Mouse (Mus musculus) ovary, postnatal 14 days (tissue): ENCODE results near the gene Erbb2.

ENCODE experiments used
- DNase-seq: peaks from one replicate; pipeline ENCODE4 v3.0.0; 2022; ENCODE audit warnings: low spot score

The Erbb2 gene

DNA sequence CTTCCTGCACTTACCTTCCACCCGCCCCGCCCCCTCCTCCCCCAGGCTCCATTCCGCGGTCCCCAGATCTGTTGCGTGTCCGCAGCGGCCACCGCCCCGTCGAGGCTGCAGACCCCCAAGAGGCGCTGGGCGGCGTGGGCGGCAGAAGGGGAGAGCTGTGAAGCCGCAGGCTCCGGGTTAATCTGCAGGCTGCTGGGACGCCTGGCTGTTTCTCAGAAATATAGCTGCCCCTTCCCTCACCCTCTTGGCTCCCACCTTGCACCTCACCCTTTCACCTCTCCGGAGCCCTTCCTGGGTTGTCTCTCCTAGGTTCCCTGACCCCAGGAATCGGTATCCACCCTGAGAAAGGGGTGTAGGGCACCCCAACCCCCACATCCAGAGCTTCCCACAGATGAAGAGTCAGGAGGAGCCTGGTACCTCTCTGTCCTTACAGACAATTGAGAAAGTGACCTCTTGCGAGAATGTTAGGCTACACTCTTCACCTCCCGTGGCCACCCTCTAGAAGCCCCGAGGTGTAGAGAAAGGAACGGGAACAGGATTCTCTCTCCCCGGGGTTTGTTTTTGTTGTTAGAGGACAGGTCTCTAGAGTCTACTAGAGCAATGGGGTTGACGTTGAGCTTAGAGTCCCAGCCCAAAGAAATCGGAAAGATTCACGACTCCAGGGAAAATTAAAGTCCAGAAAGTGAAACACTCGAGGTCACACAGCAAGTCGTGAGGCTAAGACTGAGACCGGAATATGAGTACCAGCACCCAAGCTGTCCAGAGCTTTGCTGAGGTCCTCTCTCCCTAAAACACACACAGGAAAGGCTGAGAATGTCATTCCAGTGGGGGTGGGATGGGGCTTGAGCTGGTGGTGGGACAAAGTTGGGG lies 46.1 kb downstream of the Erbb2 start:
- no peak for DNase-seq

GRCm38 (mm10) chr11:98459071-98459741 lies 46.9 kb downstream of the Erbb2 start:
- no peak for DNase-seq

DNA sequence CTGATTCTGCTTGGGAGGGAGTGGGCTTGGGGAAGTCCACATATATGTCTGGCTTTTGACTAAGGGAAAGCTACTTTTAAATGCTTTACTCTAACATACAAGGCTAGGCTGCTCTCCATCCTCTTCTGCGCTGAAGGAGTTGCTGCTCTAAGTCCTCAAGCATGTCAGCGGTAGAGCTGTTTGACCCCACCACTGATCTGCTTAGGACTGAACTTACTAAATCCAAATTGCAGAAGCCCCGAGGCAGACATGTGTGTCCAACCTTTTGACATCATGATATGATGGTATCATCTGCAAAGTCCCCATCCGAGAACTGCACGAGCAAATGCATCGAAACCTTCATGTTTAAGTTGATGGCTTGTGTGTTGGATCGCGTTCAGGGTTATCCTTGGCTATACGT lies 47.6 kb downstream of the Erbb2 start:
- DNase-seq, result no peak

DNA sequence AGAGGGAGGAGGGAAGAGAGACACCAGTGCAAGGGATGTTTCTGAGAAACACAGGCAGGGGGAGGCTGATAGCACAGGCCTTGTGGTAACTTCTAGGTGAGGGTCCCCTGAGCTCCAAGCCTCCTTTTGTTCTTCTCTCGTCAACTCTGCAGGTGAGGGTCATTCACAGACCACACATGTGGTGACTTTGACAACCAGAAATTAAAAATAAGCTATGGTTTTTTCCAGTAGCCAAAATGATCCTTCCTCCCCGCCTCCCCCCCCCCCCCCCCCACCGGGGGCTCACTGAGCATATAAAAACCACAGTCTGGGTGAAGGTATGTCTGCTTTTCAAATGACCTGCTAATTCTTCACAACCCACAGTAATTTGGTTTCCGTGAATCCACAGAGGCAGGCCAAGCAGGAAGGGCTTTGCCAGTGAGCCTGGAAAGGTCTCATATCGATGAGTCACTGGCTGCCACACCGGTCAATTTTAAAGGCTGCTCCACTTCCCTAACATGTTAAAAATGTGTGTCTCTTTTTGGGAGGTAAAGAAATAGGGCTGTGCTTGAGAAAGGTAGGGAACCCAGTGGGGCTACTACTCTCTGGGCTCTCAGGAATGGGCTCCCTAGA lies 48.9 kb downstream of the Erbb2 start:
- no peak for DNase-seq

- DNase-seq, result no peak
These were observed 50.0 kb downstream of the Erbb2 start for GRCm38 (mm10) chr11:98462255-98462654.

GRCm38 (mm10) chr11:98463911-98464310 lies 51.6 kb downstream of the Erbb2 start:
- DNase-seq, result no peak

GRCm38 (mm10) chr11:98464516-98464915 lies 52.2 kb downstream of the Erbb2 start:
- DNase-seq, result no peak

DNA sequence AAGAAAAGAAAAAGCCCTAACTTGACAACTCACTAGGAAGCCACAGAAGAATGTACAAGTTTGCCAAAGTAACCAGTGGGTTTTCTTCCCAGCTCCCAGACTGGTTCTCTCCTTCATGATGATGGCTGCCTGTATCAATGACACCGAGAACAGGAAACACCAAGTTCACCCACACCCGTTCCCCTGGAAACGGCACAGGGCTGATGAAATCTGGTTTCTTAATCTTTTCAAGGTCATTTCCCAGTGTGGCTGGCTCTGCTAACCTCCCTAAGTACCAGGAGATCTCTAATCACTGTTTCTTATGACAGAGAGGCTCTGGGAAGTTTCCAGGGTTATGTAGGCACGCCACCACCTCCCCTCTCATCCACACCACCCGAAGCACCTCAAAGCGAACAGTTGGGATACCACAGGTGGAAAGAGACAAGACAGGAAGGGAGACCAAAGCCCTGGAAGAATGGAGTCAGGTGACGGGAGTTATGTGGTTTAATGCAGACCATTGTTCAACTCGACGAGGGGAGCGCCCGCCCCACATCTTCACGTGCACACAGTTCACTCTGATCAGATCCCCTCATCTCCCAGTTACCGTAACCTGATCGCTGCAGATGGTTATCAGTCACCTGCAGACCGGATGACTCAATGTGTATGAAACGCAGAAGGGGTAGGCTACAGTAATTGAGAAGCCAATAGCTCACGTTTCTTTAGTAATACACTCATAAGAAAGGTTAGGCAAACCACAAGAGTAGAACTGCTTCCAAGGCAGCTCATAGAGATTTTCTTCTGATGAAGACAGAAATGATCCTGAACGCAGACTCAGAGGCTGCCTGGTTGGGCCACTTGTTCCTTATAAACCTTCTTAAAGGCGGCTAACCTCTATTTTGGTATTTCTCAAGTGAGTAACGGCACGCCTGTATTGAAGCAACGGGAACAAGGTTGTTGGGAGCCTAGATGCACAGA lies 57.8 kb downstream of the Erbb2 start:
- DNase-seq, result no peak

- no peak for DNase-seq
These were observed 58.5 kb downstream of the Erbb2 start for GRCm38 (mm10) chr11:98470795-98471194.

DNA sequence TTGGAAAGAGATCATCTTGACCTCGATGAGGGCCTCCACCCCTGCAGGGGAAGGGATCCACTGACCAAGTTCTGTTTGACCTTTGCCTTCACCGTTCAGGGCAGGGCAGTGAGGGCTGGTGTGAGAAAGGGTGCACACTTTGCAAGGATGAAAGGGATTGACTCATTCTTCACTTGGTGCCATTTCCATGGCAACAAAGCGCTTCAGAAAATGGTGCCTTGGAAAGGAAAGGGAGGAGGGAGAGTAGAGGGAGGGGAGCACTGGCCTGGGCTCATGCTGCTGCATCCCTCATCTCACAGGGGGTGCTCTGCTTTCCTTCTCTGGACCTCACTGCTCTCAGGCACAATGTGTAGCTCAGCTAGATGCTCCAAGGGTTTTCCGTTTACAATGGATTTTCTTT lies 60.4 kb downstream of the Erbb2 start:
- DNase-seq, result no peak

GRCm38 (mm10) chr11:98473916-98474479 lies 61.7 kb downstream of the Erbb2 start:
- DNase-seq, result no peak

DNA sequence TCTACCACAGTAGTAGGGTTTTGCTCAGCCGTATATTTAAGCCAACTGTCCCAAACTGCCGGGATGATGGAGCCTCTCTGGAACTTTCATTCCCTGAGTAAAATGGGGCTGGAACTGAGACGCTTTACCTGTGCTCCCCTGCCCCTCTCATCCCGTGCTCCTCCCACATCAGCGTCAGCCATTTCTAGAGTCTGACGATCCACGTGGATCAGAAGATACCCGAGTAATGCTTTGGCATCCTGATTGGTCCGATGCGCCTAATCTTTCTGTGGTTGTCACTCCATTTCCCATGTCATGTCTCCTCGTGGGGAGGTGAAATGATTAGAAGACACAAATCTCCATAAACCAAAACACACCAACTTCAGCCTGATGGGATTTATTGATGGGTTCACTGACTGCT lies 62.7 kb downstream of the Erbb2 start:
- no peak for DNase-seq

- no peak for DNase-seq
These were observed 63.6 kb downstream of the Erbb2 start for GRCm38 (mm10) chr11:98475630-98476433.

GRCm38 (mm10) chr11:98476434-98476807 lies 64.2 kb downstream of the Erbb2 start:
- no peak for DNase-seq

- DNase-seq, result no peak
These were observed 64.9 kb downstream of the Erbb2 start for GRCm38 (mm10) chr11:98477011-98477701.

GRCm38 (mm10) chr11:98479026-98479939 lies 67.0 kb downstream of the Erbb2 start:
- DNase-seq, result no peak

DNA sequence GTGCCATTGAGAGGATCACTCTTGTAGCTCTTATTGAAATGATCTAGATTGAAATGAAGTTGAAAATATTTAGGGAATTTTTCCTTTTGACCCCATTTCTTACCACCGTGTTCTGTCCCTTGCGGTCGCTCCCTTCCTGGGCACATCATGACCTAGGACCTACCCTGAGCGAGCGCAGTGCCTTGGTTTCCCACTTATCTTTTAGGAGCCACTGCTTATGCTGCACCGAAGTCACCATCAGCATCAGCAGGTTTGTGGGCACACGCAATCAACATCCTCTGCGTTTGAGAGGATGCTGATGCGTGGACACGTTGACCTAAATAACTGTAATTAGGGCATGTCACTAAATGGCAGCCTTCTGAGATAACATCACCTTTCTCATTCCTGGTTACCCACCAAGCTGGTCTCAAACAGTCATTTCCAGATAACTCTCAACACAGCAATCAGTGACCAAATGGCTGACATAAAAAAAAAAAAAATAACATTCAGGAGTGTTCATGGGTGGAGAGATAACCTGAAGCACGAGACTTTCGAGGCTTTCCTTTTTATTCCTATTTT lies 67.7 kb downstream of the Erbb2 start:
- no peak for DNase-seq

GRCm38 (mm10) chr11:98481231-98481630 lies 69.0 kb downstream of the Erbb2 start:
- no peak for DNase-seq

DNA sequence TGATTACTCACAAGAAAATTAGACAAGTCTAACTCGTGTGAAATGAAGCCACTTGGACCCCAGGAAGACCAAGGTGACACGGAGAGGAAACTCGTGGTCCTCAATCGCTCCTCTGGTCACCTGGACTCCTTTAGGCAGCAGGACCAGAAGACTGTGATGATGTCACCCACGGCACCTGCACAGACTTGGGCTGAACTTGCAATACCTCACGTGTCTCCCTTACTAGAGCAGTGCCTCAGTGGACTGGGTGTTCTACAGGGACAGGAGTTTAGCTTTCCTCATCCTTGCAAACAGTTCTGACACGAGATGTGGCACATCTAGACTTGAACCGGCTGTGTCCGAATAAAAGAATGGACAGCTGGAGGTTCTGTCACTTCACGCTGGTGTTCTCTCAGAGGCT lies 69.8 kb downstream of the Erbb2 start:
- no peak for DNase-seq
